Mouse (Mus musculus): ENCODE data around the gene Hbb-bs. TPM values are rescaled to one million over a fixed set of nuclear protein-coding genes. Genes with fewer than 3 reads are reported as not detected.
"Not testable (repeated sequence)": the region's sequence is repeated elsewhere in the genome, so short reads cannot be mapped to it uniquely, and the experiment has no call there.

The Hbb-bs gene
- polyA plus RNA-seq, 1 experiment, result 5,050 TPM

DNA sequence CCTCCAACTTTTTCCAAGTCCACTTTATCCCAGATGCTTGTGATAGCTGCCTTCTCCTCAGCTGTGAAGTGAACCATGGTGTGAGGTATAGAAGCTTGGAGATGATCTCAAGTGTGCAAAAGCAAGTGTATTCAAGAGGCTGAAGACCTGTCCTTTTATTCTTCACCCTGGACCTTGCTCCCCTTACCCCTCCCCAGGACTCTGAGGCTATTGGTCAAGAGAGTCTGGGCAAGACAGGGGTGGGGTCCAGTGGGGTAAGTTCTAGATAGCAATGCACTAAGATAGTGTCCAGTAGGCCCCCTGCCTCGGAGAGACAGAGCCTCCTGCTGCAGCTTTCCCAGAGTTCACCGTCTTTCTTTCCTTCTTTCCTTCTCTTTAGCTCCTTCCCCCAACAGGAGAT, 15.1 kb upstream of the Hbb-bs start, which contains the start of gene Hbb-bh1:
Gene Hbb-bh1, minus strand, starts transcription at position 131 of the 400 bp plus-strand sequence.
- DNase-seq (ENCODE audit: low read depth), result no peak
- no peak for TF ChIP-seq CTCF (IDR thresholded peaks at IDR 0.05; ENCODE audit: borderline replicate concordance, extremely low read depth, insufficient read depth, insufficient read length)
- no peak for TF ChIP-seq POLR2A (IDR thresholded peaks at IDR 0.05; ENCODE audit: borderline replicate concordance, extremely low read depth, insufficient read depth, insufficient read length, poor library complexity, severe bottlenecking)

DNA sequence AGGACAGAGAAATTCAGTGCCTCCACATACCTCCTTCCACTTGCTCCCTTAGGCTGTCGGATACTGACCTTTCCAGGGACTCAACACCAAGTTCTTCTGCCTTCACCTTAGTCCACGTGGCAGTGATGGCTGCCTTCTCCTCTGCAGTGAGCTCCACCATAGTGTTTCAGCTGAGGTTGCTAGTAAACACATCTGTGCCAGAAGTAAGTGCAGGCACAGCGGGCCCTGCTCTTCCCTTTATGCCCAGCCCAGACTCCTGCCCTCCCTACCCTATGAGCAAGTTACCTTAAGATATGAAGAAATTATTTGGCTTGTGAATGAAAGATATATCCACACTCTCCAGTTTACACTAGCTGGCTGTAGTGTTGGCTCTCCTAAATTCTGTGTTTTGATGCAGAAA, 12.4 kb upstream of the Hbb-bs start, which contains the start of gene Hbb-bh2:
Gene Hbb-bh2, minus strand, starts transcription at position 253 of the 400 bp plus-strand sequence.
- DNase-seq (ENCODE audit: low read depth), result no peak
- no peak for TF ChIP-seq POLR2A (IDR thresholded peaks at IDR 0.05; ENCODE audit: borderline replicate concordance, extremely low read depth, insufficient read depth, insufficient read length, poor library complexity, severe bottlenecking)
- no peak for TF ChIP-seq CTCF (IDR thresholded peaks at IDR 0.05; ENCODE audit: borderline replicate concordance, extremely low read depth, insufficient read depth, insufficient read length)

- not testable (repeated sequence) for DNase-seq (ENCODE audit: low read depth)
These were observed 757 bp downstream of the Hbb-bs start for GRCm38 (mm10) chr7:103827139-103827538.

DNA sequence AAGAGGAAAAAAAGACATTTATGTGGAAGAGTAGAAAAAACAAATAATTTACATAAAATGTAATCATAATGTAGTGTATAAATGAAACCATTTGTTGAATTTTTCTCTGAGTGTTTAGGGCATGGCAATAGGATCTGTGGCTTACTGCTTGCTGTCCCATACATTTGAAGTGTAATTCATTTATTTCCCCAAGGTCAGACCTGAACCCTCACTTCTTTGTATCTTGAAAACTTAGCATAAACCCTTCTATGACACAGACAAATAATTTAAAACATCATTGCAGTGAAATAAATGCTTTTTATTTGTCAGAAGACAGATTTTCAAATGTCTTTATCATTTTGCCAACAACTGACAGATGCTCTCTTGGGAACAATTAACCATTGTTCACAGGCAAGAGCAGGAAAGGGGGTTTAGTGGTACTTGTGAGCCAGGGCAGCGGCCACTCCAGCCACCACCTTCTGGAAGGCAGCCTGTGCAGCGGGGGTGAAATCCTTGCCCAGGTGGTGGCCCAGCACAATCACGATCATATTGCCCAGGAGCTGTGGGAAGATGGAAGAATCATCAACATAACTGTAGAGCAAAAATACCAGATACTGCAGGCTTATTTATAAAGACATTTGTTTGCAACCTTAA, 1.5 kb downstream of the Hbb-bs start:
- DNase-seq (ENCODE audit: low read depth), result no peak
- no peak for TF ChIP-seq POLR2A (IDR thresholded peaks at IDR 0.05; ENCODE audit: borderline replicate concordance, extremely low read depth, insufficient read depth, insufficient read length, poor library complexity, severe bottlenecking)
- TF ChIP-seq CTCF (IDR thresholded peaks at IDR 0.05; ENCODE audit: borderline replicate concordance, extremely low read depth, insufficient read depth, insufficient read length), result no peak

DNA sequence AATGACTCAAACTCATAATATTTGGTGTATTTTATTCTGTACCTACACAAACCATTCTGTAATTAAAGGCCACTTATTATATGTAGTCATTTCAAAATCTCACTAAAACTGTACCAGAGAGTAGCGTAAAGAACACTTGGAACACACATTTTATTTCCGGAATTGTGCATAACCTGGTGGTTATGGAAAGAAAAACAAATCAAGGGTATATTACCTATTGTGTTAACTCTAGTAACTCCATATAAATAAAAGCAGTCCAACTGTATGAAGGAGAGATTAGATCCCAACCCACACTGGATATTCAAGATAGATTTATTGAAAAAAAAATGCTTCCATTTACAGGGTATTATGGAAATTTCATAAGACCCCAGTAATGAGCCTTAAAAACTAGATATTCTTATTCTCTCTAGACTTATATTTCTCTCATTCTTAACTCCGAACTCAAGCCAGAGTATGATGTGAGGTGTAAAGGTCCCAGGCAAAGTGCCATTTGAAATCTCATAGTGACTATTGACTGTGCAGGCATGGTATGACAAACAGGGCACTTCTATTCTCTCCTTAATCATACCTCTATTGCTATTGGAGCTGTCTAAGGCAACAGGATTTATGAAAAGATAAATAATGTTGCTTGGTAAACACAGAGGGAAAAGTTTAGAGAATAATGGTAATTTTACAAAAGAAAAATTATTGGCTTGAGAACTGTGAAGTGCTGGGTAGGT, 2.2 kb downstream of the Hbb-bs start:
- DNase-seq (ENCODE audit: low read depth), result no peak
- no peak for TF ChIP-seq POLR2A (IDR thresholded peaks at IDR 0.05; ENCODE audit: borderline replicate concordance, extremely low read depth, insufficient read depth, insufficient read length, poor library complexity, severe bottlenecking)
- no peak for TF ChIP-seq CTCF (IDR thresholded peaks at IDR 0.05; ENCODE audit: borderline replicate concordance, extremely low read depth, insufficient read depth, insufficient read length)

GRCm38 (mm10) chr7:103824597-103824996, 3.3 kb downstream of the Hbb-bs start:
- no peak for DNase-seq (ENCODE audit: low read depth)
- TF ChIP-seq CTCF (IDR thresholded peaks at IDR 0.05; ENCODE audit: borderline replicate concordance, extremely low read depth, insufficient read depth, insufficient read length) (no peak), POLR2A (IDR thresholded peaks at IDR 0.05; ENCODE audit: borderline replicate concordance, extremely low read depth, insufficient read depth, insufficient read length, poor library complexity, severe bottlenecking) (no peak)

DNA sequence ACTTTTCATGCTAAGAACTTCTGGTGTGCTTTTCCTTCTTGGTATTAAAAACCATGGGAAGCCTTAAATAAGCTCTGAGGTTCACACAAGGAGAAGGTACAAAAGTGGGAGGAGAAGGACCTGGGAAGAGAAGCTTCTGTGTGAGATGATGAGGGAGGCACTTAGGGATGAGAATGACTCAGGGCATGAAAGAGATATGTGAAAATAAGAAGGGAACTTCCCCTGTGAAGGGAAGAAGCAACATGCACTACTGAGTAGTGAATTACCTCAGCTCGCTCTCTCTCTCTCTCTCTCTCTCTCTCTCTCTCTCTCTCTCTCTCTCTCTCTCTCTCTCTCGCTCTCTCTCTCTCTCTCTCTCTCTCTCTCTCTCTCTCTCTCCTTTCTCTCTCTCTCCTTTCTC, 12.8 kb downstream of the Hbb-bs start:
- not testable (repeated sequence) for DNase-seq (ENCODE audit: low read depth)

GRCm38 (mm10) chr7:103813766-103814165, 14.1 kb downstream of the Hbb-bs start, which contains the start of gene Hbb-bt:
Hbb-bt (minus strand) TSS chr7:103813996.
- no peak for TF ChIP-seq CTCF (IDR thresholded peaks at IDR 0.05; ENCODE audit: borderline replicate concordance, extremely low read depth, insufficient read depth, insufficient read length)
- no peak for TF ChIP-seq POLR2A (IDR thresholded peaks at IDR 0.05; ENCODE audit: borderline replicate concordance, extremely low read depth, insufficient read depth, insufficient read length, poor library complexity, severe bottlenecking)
- DNase-seq (ENCODE audit: low read depth), result no peak

DNA sequence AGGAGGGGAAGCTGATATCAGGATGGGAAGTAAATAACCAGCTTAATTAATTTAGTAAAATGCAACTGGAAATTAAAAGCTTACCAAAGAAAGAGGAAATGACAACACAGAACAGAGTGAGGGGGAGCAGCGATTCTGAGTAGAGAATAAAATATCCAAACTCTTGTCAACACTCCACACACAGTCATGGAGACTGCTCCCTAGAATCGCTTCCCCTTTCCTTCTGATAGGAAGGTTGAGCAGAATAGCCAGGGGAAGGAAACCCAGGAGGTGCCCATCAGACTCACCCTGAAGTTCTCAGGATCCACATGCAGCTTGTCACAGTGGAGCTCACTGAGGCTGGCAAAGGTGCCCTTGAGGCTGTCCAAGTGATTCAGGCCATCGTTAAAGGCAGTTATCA, 14.7 kb downstream of the Hbb-bs start:
- DNase-seq (ENCODE audit: low read depth), result not testable (repeated sequence)

- DNase-seq (ENCODE audit: low read depth), result no peak
- TF ChIP-seq CTCF (IDR thresholded peaks at IDR 0.05; ENCODE audit: borderline replicate concordance, extremely low read depth, insufficient read depth, insufficient read length) (no peak), POLR2A (IDR thresholded peaks at IDR 0.05; ENCODE audit: borderline replicate concordance, extremely low read depth, insufficient read depth, insufficient read length, poor library complexity, severe bottlenecking) (no peak)
These were observed 15.7 kb downstream of the Hbb-bs start for GRCm38 (mm10) chr7:103812174-103812573.

- no peak for DNase-seq (ENCODE audit: low read depth)
- TF ChIP-seq CTCF (IDR thresholded peaks at IDR 0.05; ENCODE audit: borderline replicate concordance, extremely low read depth, insufficient read depth, insufficient read length) (no peak), POLR2A (IDR thresholded peaks at IDR 0.05; ENCODE audit: borderline replicate concordance, extremely low read depth, insufficient read depth, insufficient read length, poor library complexity, severe bottlenecking) (no peak)
These were observed 16.6 kb downstream of the Hbb-bs start for GRCm38 (mm10) chr7:103811223-103811845.

- no peak for DNase-seq (ENCODE audit: low read depth)
- TF ChIP-seq CTCF (IDR thresholded peaks at IDR 0.05; ENCODE audit: borderline replicate concordance, extremely low read depth, insufficient read depth, insufficient read length) (no peak), POLR2A (IDR thresholded peaks at IDR 0.05; ENCODE audit: borderline replicate concordance, extremely low read depth, insufficient read depth, insufficient read length, poor library complexity, severe bottlenecking) (no peak)
These were observed 17.1 kb downstream of the Hbb-bs start for GRCm38 (mm10) chr7:103810746-103811145.
